Mouse (Mus musculus) heart, postnatal 14 days (tissue): ENCODE measurements at regions not wholly inside any gene's neighbourhood (a gene's known extent, or its start where the extent isn't known, plus 50 kb on each side); places are given as distances from the start of the nearest gene placed in this dataset.
A peak's percentile ranks its signal among the peaks of the same experiment; 100 is the strongest.

Experiments
- DNase-seq, 2 experiments: peaks; one replicate each; pipeline ENCODE4 v3.0.0; 2021 to 2022
- intact Hi-C: fragments of 180-260 bp; cut with DNase I; formaldehyde crosslinking; loops from one replicate; pipeline ENCODE4 v1.15.1; 2025

DNA sequence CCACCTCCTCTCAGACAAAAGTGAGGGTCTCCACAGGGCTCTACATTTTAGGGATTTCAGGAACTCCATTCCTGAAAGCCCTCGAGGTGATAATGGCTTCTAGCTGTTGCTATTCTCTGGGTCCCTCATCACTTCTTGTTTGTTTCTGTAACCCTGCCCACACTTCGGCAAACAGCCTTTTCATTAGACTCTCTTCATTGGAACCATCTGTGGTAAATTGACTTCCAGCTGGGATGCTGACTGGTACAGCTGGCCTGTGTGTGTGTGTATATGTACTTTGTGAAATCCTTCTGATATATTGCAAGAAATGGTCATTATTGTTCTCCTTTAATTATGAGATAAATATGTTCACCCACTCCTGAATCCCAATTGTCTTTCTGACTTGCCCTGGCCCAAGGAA lies 50.3 kb downstream of the Gm10192 start:
- no peak for DNase-seq
- intact Hi-C loops: no loop called here

DNA sequence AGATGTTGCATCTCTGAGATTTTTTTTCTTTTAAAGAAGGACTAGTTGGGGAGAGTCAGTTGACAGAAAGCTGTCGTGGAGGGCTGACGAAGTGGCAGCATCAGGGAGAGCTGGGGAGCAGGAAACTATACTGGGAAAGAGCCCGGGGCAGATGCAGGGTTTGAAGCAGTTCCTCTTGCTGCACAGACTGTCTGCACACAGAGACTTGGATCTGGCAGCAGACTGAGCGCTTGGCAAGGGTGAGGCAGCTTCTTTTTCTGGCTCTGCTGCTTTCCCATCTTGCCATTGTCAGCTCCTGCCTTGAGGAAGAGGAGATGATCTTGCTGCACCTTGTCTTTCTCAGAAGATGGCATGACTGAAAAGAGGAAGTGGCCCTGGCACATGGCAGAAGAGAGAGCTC lies 55.2 kb downstream of the Gm10192 start:
- intact Hi-C loops: no loop called here
- DNase-seq: peak; percentile 2 to 7

DNA sequence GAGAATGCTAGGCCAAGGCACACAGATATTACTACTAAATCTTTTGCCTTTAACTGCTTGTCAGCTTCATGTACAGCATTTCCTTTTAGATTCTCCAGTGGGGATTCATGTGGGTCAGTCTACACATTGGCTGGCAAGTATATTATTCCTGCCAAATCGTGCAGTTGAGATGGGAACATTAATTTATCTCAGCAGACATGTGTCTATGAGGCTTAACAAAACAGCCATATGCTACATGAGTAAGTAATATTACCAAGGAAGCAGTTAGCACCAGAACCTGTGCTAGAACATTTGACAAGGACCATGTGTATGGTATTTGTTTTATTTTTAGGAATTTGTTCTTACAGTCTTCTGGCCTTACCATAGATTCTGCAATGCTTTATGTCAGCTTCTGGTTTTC lies 59.1 kb downstream of the Gm10192 start:
- no peak for DNase-seq
- intact Hi-C loops: no loop called here

DNA sequence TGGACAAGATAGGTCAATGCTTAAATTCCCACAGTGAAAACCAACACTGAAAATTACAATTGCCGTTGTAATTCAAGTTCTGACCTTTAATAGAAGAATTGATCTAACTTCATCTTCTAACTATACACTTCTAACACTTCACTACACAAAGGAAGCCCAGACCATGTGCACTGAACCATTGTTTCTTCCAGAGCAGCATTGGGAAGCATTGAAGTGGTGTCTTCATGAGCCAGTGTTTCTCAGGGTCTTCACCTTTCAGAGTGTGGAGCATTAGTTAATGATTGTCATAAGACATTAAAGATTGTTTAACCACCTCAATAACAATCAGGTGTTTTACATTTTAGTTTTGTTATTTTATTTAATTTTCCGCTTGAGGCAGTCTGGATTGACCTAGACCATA lies 61.0 kb downstream of the Gm10192 start:
- no peak for DNase-seq
- intact Hi-C loops: no loop called here

DNA sequence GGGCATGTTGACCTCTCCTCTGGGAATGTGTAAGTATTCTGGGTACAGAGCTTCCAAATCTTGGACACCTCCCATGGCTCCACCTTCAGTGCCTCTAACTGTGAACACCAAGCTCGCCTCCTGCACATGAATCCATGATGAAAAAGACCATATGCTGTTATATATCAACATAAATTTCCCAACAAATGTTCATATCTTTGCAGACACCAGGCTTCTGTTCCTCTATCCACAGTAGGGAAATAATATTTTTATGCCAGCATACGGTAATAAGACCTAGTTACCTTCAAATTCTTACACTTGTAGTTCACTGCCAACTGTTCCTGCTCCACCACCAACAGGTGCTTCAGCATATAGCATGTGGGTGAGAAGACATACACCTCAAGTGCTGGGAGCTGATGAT lies 63.5 kb downstream of the Gm10192 start:
- intact Hi-C loops: no loop called here

GRCm38 (mm10) chr4:97117016-97117415 lies 66.0 kb downstream of the Gm10192 start:
- intact Hi-C loops: no loop called here
- no peak for DNase-seq

More for the DNA sequence above, 63.5 kb downstream of the Gm10192 start:
- no peak for DNase-seq

GRCm38 (mm10) chr4:97102752-97103052 lies 80.3 kb downstream of the Gm10192 start:
- intact Hi-C loops: no loop called here
- no peak for DNase-seq

- intact Hi-C loops: no loop called here
- DNase-seq: no peak
Measured at GRCm38 (mm10) chr4:97101911-97102751, 80.8 kb downstream of the Gm10192 start.

DNA sequence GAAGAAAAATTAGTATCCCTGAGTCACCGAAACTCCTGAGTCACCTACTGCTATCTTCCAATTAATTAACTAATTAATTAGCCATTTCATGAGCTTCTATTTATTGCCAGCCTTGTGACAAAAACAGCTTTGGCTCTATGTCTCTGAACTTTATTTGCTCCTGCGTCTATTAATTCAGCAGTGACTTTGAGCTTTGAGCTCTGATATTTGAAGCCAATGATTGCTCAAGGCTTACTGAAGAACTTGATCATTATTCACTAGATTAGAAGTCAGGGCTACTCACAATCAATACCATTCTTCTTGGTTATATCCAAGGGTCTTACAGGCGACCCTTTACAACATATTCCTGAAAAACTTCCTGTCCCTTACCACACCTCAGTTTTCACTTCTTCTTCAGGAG lies 83.2 kb downstream of the Gm10192 start:
- no peak for DNase-seq
- intact Hi-C loops: no loop called here

DNA sequence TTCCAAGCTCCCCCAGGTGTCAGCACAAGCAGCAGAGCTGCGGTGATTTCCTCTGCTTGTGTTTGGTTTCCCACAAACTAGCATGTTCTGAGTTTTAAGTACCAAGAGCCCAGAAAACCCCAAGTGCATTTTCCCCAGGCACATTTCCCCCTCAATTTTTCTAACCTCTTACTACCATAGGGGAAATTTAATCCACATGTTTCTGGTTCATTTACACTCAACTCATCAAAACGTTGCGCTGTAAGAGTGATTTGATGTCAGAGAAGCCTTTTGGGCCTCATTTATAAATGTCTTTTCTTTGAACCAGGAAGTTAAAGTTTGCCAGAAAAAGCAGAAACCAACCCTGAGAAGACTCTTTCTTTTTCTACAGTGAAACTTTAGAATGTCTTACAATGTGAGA lies 89.4 kb downstream of the Gm10192 start:
- intact Hi-C loops: no loop called here
- DNase-seq: no peak

GRCm38 (mm10) chr4:97050735-97051134 lies 132.2 kb downstream of the Gm10192 start:
- intact Hi-C loops: no loop called here
- DNase-seq: no peak

GRCm38 (mm10) chr4:97049045-97049674 lies 133.8 kb downstream of the Gm10192 start:
- intact Hi-C loops: no loop called here
- DNase-seq: no peak

DNA sequence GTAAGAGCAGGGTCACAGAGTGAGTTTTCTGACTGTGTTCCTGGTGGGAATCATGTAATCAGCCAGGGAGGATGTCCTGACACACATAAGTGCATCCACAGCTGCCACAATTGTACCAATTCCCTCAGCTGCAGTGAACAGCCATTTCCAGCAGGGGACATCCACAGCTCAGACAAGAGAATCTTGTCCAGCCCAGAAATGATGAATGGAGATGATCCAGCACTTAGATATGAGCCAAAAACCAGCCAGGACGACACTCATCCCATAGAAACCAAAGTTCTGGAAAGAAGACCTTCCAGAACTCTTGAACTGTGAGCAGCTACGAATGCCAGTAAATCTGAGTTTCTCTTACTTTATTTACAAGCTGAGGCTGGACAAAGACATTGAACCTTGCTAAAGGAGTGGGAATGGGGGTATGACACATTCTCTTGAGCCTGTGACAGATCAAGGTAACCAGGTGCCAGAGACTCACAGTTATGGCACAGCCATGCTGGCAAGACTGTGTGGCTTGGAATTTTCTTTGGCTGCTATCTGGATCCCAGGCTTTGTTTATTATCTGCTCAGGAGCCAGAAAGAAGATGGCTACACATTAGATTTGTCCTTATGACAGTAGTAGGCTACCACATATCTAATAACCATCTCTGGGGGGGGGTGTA lies 145.1 kb downstream of the Gm10192 start:
- DNase-seq: peak; percentile 18 to 48
- intact Hi-C loops: loop anchor here (5.0 kb wide), 1 partner anchor 709 kb away; no protein-coding TSS in a partner anchor

DNA sequence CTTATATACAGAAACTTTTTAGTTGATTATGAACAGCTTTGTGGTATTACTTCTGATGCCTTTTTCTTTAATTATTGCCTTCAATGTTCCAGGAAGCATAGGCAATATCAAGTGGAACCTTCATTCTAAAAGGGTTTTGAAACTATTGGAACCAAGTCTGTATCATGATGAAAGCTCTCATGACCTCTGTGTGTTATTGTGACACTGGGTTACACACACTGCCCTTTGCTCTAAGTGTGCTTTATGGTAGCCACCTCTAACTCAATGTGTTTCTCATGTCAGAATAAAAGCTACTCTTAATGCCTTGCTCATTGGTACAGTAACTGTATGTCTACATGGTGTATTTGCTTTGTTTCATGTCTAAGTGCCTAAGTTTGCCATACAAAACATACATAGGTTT lies 154.0 kb downstream of the Gm10192 start:
- DNase-seq: no peak
- intact Hi-C loops: no loop called here

DNA sequence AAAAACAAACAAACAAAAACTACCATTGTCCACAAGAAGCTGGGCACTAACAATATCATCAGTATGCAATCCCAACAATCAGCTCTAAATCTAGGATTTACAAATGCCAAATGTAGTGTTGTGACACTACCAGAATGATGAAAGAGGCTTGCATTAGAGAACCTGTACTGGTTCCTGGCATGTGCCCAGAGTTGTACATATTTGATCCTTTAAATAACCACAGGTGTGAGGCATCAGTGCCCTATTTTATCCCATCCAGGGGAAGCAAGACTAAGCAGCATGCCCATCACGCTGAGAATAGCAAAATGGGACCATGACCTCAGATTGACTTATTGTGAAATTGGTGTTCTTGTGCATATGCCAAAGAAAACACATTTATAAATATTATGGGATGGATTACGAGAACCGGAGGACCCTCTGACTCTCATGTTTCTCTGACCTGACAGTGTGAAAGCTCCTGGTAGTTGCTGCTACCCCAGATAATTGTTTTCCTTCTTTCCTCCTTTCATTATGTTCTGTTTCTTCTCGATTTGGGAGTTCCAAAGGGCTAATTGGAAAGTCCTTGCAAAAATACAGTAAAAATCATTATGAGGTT lies 157.4 kb downstream of the Gm10192 start:
- intact Hi-C loops: no loop called here
- no peak for DNase-seq

- DNase-seq: no peak
- intact Hi-C loops: no loop called here
Measured at GRCm38 (mm10) chr4:97001321-97001720, 181.6 kb downstream of the Gm10192 start.

DNA sequence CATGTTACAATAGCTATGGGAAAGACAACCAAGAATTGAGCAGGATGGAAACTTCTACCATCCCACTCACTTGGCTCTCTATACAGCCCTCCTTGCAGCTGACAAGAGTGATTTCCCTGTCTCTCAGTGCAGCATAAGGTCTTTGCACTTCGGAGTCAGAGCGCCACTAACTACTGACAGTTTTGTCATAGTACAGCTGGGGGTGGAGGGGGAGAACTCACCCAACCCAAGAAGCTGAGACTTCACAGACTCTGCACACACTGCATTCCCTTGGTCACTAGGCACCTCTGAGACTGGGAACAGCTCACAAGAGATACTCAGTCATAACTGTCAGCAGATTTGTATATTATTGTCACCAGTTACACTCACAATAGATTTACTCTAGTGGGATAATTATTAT lies 195.3 kb upstream of the Gm12695 start:
- intact Hi-C loops: no loop called here
- no peak for DNase-seq

DNA sequence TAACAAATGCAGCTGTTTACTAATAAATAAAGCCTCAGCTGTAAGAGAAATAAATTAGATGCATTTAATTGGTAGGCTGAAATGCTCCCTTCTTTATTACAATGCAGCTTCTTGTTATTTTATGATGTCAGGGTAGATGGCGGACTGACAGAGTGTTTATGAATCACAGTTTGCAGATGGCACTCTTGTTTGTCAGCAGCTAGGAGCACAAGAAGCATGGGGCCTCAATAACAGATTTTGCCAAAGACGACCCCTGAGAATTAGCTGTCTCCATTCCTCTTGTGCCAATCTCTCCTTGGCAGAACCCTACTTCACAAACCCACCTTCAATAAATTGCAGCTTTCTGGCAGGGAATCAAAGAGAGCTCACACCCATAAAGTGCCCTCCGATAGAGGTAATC lies 194.9 kb upstream of the Gm12695 start:
- DNase-seq: no peak

GRCm38 (mm10) chr4:96974935-96975334 lies 189.9 kb upstream of the Gm12695 start:
- DNase-seq: no peak
- intact Hi-C loops: no loop called here

More for the DNA sequence above, 194.9 kb upstream of the Gm12695 start:
- intact Hi-C loops: no loop called here

DNA sequence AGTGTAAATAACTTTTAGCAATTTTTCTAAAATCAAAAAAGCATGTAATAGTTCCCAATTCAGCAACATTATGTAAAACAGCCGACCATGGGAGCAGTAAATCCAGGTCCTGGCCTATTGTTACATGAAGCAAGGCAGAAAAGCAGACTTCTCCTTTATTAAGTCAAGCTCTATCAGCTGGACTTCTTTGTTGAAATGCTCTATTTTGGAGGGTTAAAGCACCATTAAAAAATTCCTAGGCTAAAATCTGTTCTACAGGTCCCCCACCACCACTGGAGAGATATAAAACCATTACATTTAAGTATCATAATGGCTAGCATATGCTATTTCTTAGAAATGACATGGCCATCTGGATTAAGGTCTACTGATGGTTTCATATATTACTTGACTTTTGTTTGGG lies 188.8 kb upstream of the Gm12695 start:
- intact Hi-C loops: no loop called here

DNA sequence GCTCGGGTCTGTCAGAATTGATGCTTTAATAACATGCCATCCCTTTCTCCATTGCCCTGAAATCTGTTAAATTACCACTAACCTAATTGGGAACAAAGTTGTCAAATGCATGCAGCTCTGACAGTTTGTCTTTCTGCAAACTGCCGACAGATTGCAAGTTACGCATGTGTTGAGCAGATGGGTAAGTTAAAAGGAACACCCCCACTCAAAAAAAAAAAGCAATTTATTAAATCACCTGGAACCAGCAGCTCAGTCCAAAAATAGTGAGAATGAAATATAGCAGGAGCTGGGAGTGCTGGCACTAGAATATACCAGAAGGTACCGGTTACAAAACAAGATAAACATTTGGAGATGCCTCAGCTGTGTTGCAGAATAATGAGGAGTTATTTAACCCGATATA lies 184.2 kb upstream of the Gm12695 start:
- no peak for DNase-seq
- intact Hi-C loops: no loop called here

More for the DNA sequence above, 188.8 kb upstream of the Gm12695 start:
- no peak for DNase-seq
